Mouse (Mus musculus) intestine, embryonic 16.5 days (tissue): ENCODE measurements around the gene Casp4. TPM values are rescaled to one million over a fixed set of nuclear protein-coding genes. Genes with fewer than 3 reads are reported as not detected.

ENCODE experiments used
- ATAC-seq: fragments of 200-750 bp; cut with Nextera tagmentation; 2 replicates; pipeline ENCODE4 v1.8.0; 2017; ENCODE audit warnings: moderate TSS enrichment, moderate library complexity
- H3K27ac ChIP-seq: fragments of 300-500 bp; sonication (generic); 2 replicates; pipeline ENCODE4 v1.5.1; 2014; ENCODE audit warnings: mild to moderate bottlenecking, low read length
- H3K27me3 ChIP-seq: fragments of 300-500 bp; sonication (generic); replicated peaks from 2 replicates; pipeline ENCODE4 v1.6.1; 2014; ENCODE audit warnings: low read length, control low read depth, mixed read lengths; ENCODE audit not compliant: control insufficient read depth, insufficient read depth
- H3K36me3 ChIP-seq: fragments of 300-500 bp; sonication (generic); 2 replicates; pipeline ENCODE4 v1.6.1; 2014; ENCODE audit warnings: low read length, control low read depth; ENCODE audit not compliant: control insufficient read depth, insufficient read depth
- H3K4me1 ChIP-seq: fragments of 300-500 bp; sonication (generic); 2 replicates; pipeline ENCODE4 v1.6.1; 2014; ENCODE audit warnings: low read length, control low read depth, mixed read lengths; ENCODE audit not compliant: control insufficient read depth, insufficient read depth
- H3K4me2 ChIP-seq: fragments of 300-500 bp; sonication (generic); 2 replicates; pipeline ENCODE4 v1.6.1; 2014; ENCODE audit warnings: low read depth, low read length, control low read depth
- H3K4me3 ChIP-seq: fragments of 300-500 bp; sonication (generic); 2 replicates; pipeline ENCODE4 v1.5.1; 2014; ENCODE audit warnings: mild to moderate bottlenecking, low read length
- H3K9ac ChIP-seq: fragments of 300-500 bp; sonication (generic); 2 replicates; pipeline ENCODE4 v1.6.1; 2014; ENCODE audit warnings: low read depth, low read length
- H3K9me3 ChIP-seq: fragments of 300-500 bp; sonication (generic); 2 replicates; pipeline ENCODE4 v1.6.1; 2016; ENCODE audit warnings: low read length, control low read depth; ENCODE audit not compliant: control insufficient read depth
- WGBS: fragments of 180-500 bp; shearing (Covaris S2); extraction: QIAGEN DNeasy Blood & Tissue Kit; methylation state at CpG from one replicate; pipeline ENCODE4 v1.1.7; 2014; 5-methylcytosine and 5-hydroxymethylcytosine counted together
- polyA plus RNA-seq: library from polyadenylated mRNA; unstranded; fragments of >200 nt; fragmentation: Nextera tagmentation; extraction: Ambion mirVana; gene quantifications from 2 replicates; pipeline ENCODE4 v1.2.1, GENCODE M21; 2015

The Casp4 gene
- polyA plus RNA-seq: 3.7 and 5.4 TPM in 2 replicates

GRCm38 (mm10) chr9:5308561-5308960, at the start of gene Casp4:
TSS of gene Casp4 (plus strand) at chr9:5308828.
- H3K36me3 ChIP-seq: no peaks in the 10 kb centered on the region
- peak within 1 kb of the TSS; percentile 41 for H3K4me2 ChIP-seq
- no peaks in the 10 kb centered on the region for H3K27me3 ChIP-seq
- no peak within 1 kb of the TSS for H3K9ac ChIP-seq
- 0 out of 2 replicates have a peak, but pooled peaks cover 2% of the 10 kb centered on the region for H3K4me1 ChIP-seq
- WGBS: 41% methylated on average over 5 of the region's 5 CpGs
- ATAC-seq: peak; percentile 92
- H3K9me3 ChIP-seq: no peaks in the 10 kb centered on the region
- peak within 1 kb of the TSS; percentile 35 for H3K4me3 ChIP-seq
- 0 out of 2 replicates have a peak within 1 kb of the TSS, but pooled peaks have one; percentile 0 for H3K27ac ChIP-seq

GRCm38 (mm10) chr9:5263951-5264475, 44.6 kb upstream of the Casp4 start:
- no peak overlapping the region for H3K4me3 ChIP-seq
- 80% methylated on average over 2 of the region's 2 CpGs for WGBS
- H3K27ac ChIP-seq: no peak overlapping the region
- H3K4me2 ChIP-seq: no peak overlapping the region
- H3K27me3 ChIP-seq: no peaks in the 10 kb centered on the region
- no peaks in the 10 kb centered on the region for H3K9me3 ChIP-seq
- no peak for ATAC-seq
- no peaks in the 10 kb centered on the region for H3K4me1 ChIP-seq
- no peaks in the 10 kb centered on the region for H3K36me3 ChIP-seq
- H3K9ac ChIP-seq: no peak overlapping the region

- Histone ChIP-seq H3K27me3 (no peaks in the 10 kb centered on the region), H3K36me3 (no peaks in the 10 kb centered on the region), H3K4me2 (no peak overlapping the region), H3K4me3 (no peak overlapping the region), H3K9ac (no peak overlapping the region), H3K9me3 (no peaks in the 10 kb centered on the region), H3K27ac (no peak overlapping the region), H3K4me1 (no peaks in the 10 kb centered on the region)
- 88% methylated on average over 2 of the region's 2 CpGs for WGBS
- ATAC-seq: no peak
These were observed 38.4 kb upstream of the Casp4 start for GRCm38 (mm10) chr9:5270274-5270673.

- 76% methylated on average over 1 of the region's 1 CpGs for WGBS
- H3K27ac ChIP-seq: no peak overlapping the region
- no peaks in the 10 kb centered on the region for H3K4me1 ChIP-seq
- H3K36me3 ChIP-seq: no peaks in the 10 kb centered on the region
- H3K9me3 ChIP-seq: no peaks in the 10 kb centered on the region
- H3K9ac ChIP-seq: no peak overlapping the region
- no peaks in the 10 kb centered on the region for H3K27me3 ChIP-seq
- no peak overlapping the region for H3K4me3 ChIP-seq
- ATAC-seq: no peak
- no peak overlapping the region for H3K4me2 ChIP-seq
These were observed 37.7 kb upstream of the Casp4 start for GRCm38 (mm10) chr9:5270884-5271283.

- Histone ChIP-seq H3K4me2 (no peak overlapping the region), H3K9me3 (no peaks in the 10 kb centered on the region), H3K27me3 (no peaks in the 10 kb centered on the region), H3K4me1 (no peaks in the 10 kb centered on the region), H3K27ac (no peak overlapping the region), H3K36me3 (no peaks in the 10 kb centered on the region), H3K9ac (no peak overlapping the region), H3K4me3 (no peak overlapping the region)
- 74% methylated on average over 6 of the region's 6 CpGs for WGBS
- no peak for ATAC-seq
These were observed 37.2 kb upstream of the Casp4 start for GRCm38 (mm10) chr9:5271334-5271845.

GRCm38 (mm10) chr9:5286071-5286470, 22.6 kb upstream of the Casp4 start:
- no peak overlapping the region for H3K9ac ChIP-seq
- WGBS: 23% methylated on average over 2 of the region's 2 CpGs
- H3K4me1 ChIP-seq: no peaks in the 10 kb centered on the region
- H3K9me3 ChIP-seq: no peaks in the 10 kb centered on the region
- no peaks in the 10 kb centered on the region for H3K27me3 ChIP-seq
- H3K4me3 ChIP-seq: no peak overlapping the region
- H3K4me2 ChIP-seq: no peak overlapping the region
- H3K27ac ChIP-seq: no peak overlapping the region
- peak; percentile 70 for ATAC-seq
- H3K36me3 ChIP-seq: no peaks in the 10 kb centered on the region

GRCm38 (mm10) chr9:5286597-5286996, 22.0 kb upstream of the Casp4 start:
- H3K4me2 ChIP-seq: no peak overlapping the region
- no peaks in the 10 kb centered on the region for H3K4me1 ChIP-seq
- H3K27me3 ChIP-seq: no peaks in the 10 kb centered on the region
- H3K9ac ChIP-seq: no peak overlapping the region
- no peak overlapping the region for H3K27ac ChIP-seq
- ATAC-seq: peak; percentile 94
- H3K4me3 ChIP-seq: no peak overlapping the region
- no peaks in the 10 kb centered on the region for H3K36me3 ChIP-seq
- H3K9me3 ChIP-seq: no peaks in the 10 kb centered on the region

- no peaks in the 10 kb centered on the region for H3K4me1 ChIP-seq
- no peak overlapping the region for H3K4me2 ChIP-seq
- peak; percentile 95 for ATAC-seq
- H3K27ac ChIP-seq: peak overlapping the region; percentile 70; the same call in 1 of the 2 replicates
- H3K27me3 ChIP-seq: no peaks in the 10 kb centered on the region
- WGBS: 57% methylated on average over 2 of the region's 2 CpGs
- no peak overlapping the region for H3K4me3 ChIP-seq
- no peak overlapping the region for H3K9ac ChIP-seq
- H3K9me3 ChIP-seq: no peaks in the 10 kb centered on the region
- H3K36me3 ChIP-seq: no peaks in the 10 kb centered on the region
These were observed 12.0 kb upstream of the Casp4 start for GRCm38 (mm10) chr9:5296354-5297237.

- Histone ChIP-seq H3K9me3 (no peaks in the 10 kb centered on the region), H3K36me3 (no peaks in the 10 kb centered on the region), H3K4me3 (no peak within 1 kb of the TSS), H3K27me3 (no peaks in the 10 kb centered on the region), H3K27ac (peak within 1 kb of the TSS; percentile 41; the same call in 1 of the 2 replicates), H3K4me2 (no peak within 1 kb of the TSS), H3K4me1 (no peaks in the 10 kb centered on the region), H3K9ac (no peak within 1 kb of the TSS)
- ATAC-seq: no peak
- 74% methylated on average over 11 of the region's 11 CpGs for WGBS
These were observed 10.1 kb upstream of the Casp4 start, which contains the start of gene Casp1 for GRCm38 (mm10) chr9:5298329-5299131. TSS of gene Casp1 (plus strand) at chr9:5298517.
